Comparison of ENCODE assay signal across 13 mouse cellular contexts in genomic region chr2:166653564-166653963, GRCm38 (mm10).
DNase-seq lines count a peak whose midpoint lies in the region; ATAC-seq and TF ChIP-seq lines count a peak whose summit lies in the region.
"Had no signal": no experiment of that assay in that cellular context is flagged by ENCODE, and none has a peak within 500 bp of the region (broad histone marks: within the 10 kb centered on the region; RNA-seq: fewer than 3 reads in every experiment).

No protein-coding gene starts in this region.

- WGBS in forebrain, embryonic 14.5 days, result 46% methylated on average over 5 of the region's 5 CpGs
- 38% methylated on average over 5 of the region's 5 CpGs for WGBS in midbrain, embryonic 12.5 days

- in situ Hi-C loops in CH12.LX (cut with MboI; ENCODE audit: low pct_ligation_motif_present, low pct_unique_long_range_greater_than_20kb, low sequenced_read_pairs), result no loop called here

- no peak for TF ChIP-seq RAD21 in CH12.LX (IDR thresholded peaks at IDR 0.05; ENCODE audit: low read depth, low read length)

- H3K27ac ChIP-seq in CH12.LX (ENCODE audit: insufficient read depth, low read depth), result no peak overlapping the region
- peak overlapping the region; percentile 91 for H3K27ac ChIP-seq in forebrain, embryonic 14.5 days (ENCODE audit: low read depth, low read length)
- peak overlapping the region; percentile 60 for H3K27ac ChIP-seq in midbrain, embryonic 12.5 days (replicated peaks)
- H3K27ac ChIP-seq: intestine, embryonic 15.5 days; macrophage had no signal

- no peak overlapping the region for H3K4me3 ChIP-seq in CH12.LX (replicated peaks in 1 of 3; ENCODE audit: low read depth in 2 of 3, low read length in 2 of 3, poor library complexity in 1 of 3)
- no peak overlapping the region for H3K4me3 ChIP-seq in forebrain, embryonic 14.5 days (ENCODE audit: low read depth, low read length)
- H3K4me3 ChIP-seq in midbrain, embryonic 12.5 days, result no peak overlapping the region
- H3K4me3 ChIP-seq: erythroblast, embryonic 14.5 days; intestine, embryonic 15.5 days had no signal

- no peaks in the 10 kb centered on the region for H3K79me2 ChIP-seq in CH12.LX (replicated peaks; ENCODE audit: control insufficient read depth, extremely low read depth, insufficient read depth, poor library complexity, severe bottlenecking)

- no peak overlapping the region for H3K4me2 ChIP-seq in CH12.LX (ENCODE audit: insufficient read depth, low read depth, poor library complexity, severe bottlenecking)
- no peak overlapping the region for H3K4me2 ChIP-seq in forebrain, embryonic 14.5 days (ENCODE audit: low read length)
- no peak overlapping the region for H3K4me2 ChIP-seq in midbrain, embryonic 12.5 days (replicated peaks)
- H3K4me2 ChIP-seq: intestine, embryonic 15.5 days had no signal

- no peak for TF ChIP-seq POLR2A in CH12.LX (IDR thresholded peaks at IDR 0.05; ENCODE audit: low read depth, low read length)

- peaks cover 0 to 20% of the 10 kb centered on the region in 2 experiments for H3K36me3 ChIP-seq in CH12.LX (replicated peaks in 1 of 2; ENCODE audit: control insufficient read depth in 1 of 2, insufficient read depth in 1 of 2, low read length in 1 of 2)
- no peaks in the 10 kb centered on the region for H3K36me3 ChIP-seq in forebrain, embryonic 14.5 days (ENCODE audit: control insufficient read depth, insufficient read depth, low read length)
- no peaks in the 10 kb centered on the region for H3K36me3 ChIP-seq in midbrain, embryonic 12.5 days
- H3K36me3 ChIP-seq: intestine, embryonic 15.5 days had no signal

- peak; percentile 62 for ATAC-seq in forebrain, embryonic 14.5 days
- ATAC-seq in midbrain, embryonic 12.5 days (ENCODE audit: low FRiP score, low read depth), result no peak
- ATAC-seq in inflammation-experienced regulatory T-cells, adult 6 months, result no peak
- ATAC-seq: activated CD4-positive, CD25-positive, alpha-beta regulatory T cell, adult 4 months; intestine, embryonic 15.5 days had no signal

- DNase-seq in embryo, embryonic 11 days, result peak; percentile 55
- no peak for DNase-seq in embryo, embryonic 9.5 days (ENCODE audit: extremely low spot score)
- DNase-seq in CH12.LX (ENCODE audit: extremely low read depth), result peak; percentile 79
- DNase-seq in forebrain, embryonic 14.5 days (ENCODE audit: low spot score), result peak; percentile 76
- DNase-seq in adrenal gland, postnatal 4 days (ENCODE audit: low spot score in 2 of 2), result no peak
- no peak for DNase-seq in lung, postnatal 4 days
- DNase-seq: gastrocnemius, postnatal 14 days had no signal

- TF ChIP-seq CTCF in CH12.LX (conservative IDR thresholded peaks at IDR 0.05 in 1 of 2, IDR thresholded peaks at IDR 0.05 in 1 of 2; ENCODE audit: low read depth in 2 of 2, low read length in 2 of 2), result no peak

- H3K4me1 ChIP-seq in CH12.LX (ENCODE audit: control insufficient read depth in 1 of 2, insufficient read depth in 2 of 2), result peaks cover 55 to 96% of the 10 kb centered on the region in 2 experiments
- peaks cover 29% of the 10 kb centered on the region for H3K4me1 ChIP-seq in forebrain, embryonic 14.5 days (ENCODE audit: control insufficient read depth, insufficient read depth, low read length)
- H3K4me1 ChIP-seq in midbrain, embryonic 12.5 days, result peaks cover 54% of the 10 kb centered on the region

- H3K9ac ChIP-seq in CH12.LX (ENCODE audit: insufficient read depth, low read depth), result no peak overlapping the region
- H3K9ac ChIP-seq in forebrain, embryonic 14.5 days (ENCODE audit: low read length), result peak overlapping the region; percentile 29; the same call in 1 of the 2 replicates
- H3K9ac ChIP-seq in midbrain, embryonic 12.5 days (replicated peaks), result no peak overlapping the region
- H3K9ac ChIP-seq: intestine, embryonic 15.5 days had no signal

- H3K27me3 ChIP-seq in CH12.LX (replicated peaks), result no peaks in the 10 kb centered on the region
- H3K27me3 ChIP-seq in forebrain, embryonic 14.5 days (replicated peaks; ENCODE audit: control insufficient read depth, insufficient read depth, low read length), result no peaks in the 10 kb centered on the region
- no peaks in the 10 kb centered on the region for H3K27me3 ChIP-seq in midbrain, embryonic 12.5 days
- H3K27me3 ChIP-seq: intestine, embryonic 15.5 days had no signal

- TF ChIP-seq EP300 in CH12.LX (IDR thresholded peaks at IDR 0.05; ENCODE audit: low read length), result peak; percentile 87

- dilution Hi-C loops in CH12.LX (cut with MboI; ENCODE audit: extremely low pct_ligation_motif_present, extremely low pct_unique_long_range_greater_than_20kb, low sequenced_read_pairs), result no loop called here

- peaks cover 3% of the 10 kb centered on the region for H3K9me3 ChIP-seq in CH12.LX (replicated peaks; ENCODE audit: low read length)
- no peaks in the 10 kb centered on the region for H3K9me3 ChIP-seq in forebrain, embryonic 14.5 days (replicated peaks; ENCODE audit: control insufficient read depth, low read length)
- no peaks in the 10 kb centered on the region for H3K9me3 ChIP-seq in midbrain, embryonic 12.5 days
- H3K9me3 ChIP-seq: intestine, embryonic 15.5 days had no signal

TF ChIP-seq in CH12.LX, 34 proteins besides CTCF, POLR2A, EP300 and RAD21:
- TF ChIP-seq SMC3 (IDR thresholded peaks at IDR 0.05; ENCODE audit: low read depth, low read length), result no peak
- no peak for TF ChIP-seq MXI1 (IDR thresholded peaks at IDR 0.05; ENCODE audit: low read depth, low read length)
- peak; percentile 40; the same call in 1 of the 2 replicates for TF ChIP-seq JUND (conservative IDR thresholded peaks at IDR 0.05; ENCODE audit: low read depth, low read length)
- no peak for TF ChIP-seq USF1 (IDR thresholded peaks at IDR 0.05; ENCODE audit: low read depth, low read length)
- TF ChIP-seq CHD2 (IDR thresholded peaks at IDR 0.05; ENCODE audit: low read length), result no peak
- TF ChIP-seq ELF1 (IDR thresholded peaks at IDR 0.05; ENCODE audit: low read depth, low read length), result no peak
- TF ChIP-seq GABPA (IDR thresholded peaks at IDR 0.05; ENCODE audit: insufficient replicate concordance, low read depth, low read length), result no peak
- TF ChIP-seq MYC (IDR thresholded peaks at IDR 0.05; ENCODE audit: low read depth, low read length), result no peak
- TF ChIP-seq USF2 (conservative IDR thresholded peaks at IDR 0.05; ENCODE audit: low read depth, low read length), result no peak
- no peak for TF ChIP-seq MAX (IDR thresholded peaks at IDR 0.05; ENCODE audit: low read length)
- TF ChIP-seq ZKSCAN1 (IDR thresholded peaks at IDR 0.05; ENCODE audit: borderline replicate concordance, low read depth, low read length), result no peak
- no peak for TF ChIP-seq POLR2AphosphoS2 (IDR thresholded peaks at IDR 0.05; ENCODE audit: low read depth, low read length)
- no peak for TF ChIP-seq NELFE (IDR thresholded peaks at IDR 0.05; ENCODE audit: low read depth, low read length)
- TF ChIP-seq PAX5 (IDR thresholded peaks at IDR 0.05; ENCODE audit: low read length), result no peak
- TF ChIP-seq MEF2A (IDR thresholded peaks at IDR 0.05; ENCODE audit: borderline replicate concordance, low read depth, low read length), result no peak
- peak; percentile 73 for TF ChIP-seq IRF4 (IDR thresholded peaks at IDR 0.05; ENCODE audit: low read depth, low read length)
- peak; percentile 98 for TF ChIP-seq ETS1 (conservative IDR thresholded peaks at IDR 0.05; ENCODE audit: low read depth, low read length)
- TF ChIP-seq BHLHE40 (IDR thresholded peaks at IDR 0.05; ENCODE audit: low read depth, low read length), result peak; percentile 65; the same call in 1 of the 2 replicates
- peak; percentile 69 for TF ChIP-seq MAZ (IDR thresholded peaks at IDR 0.05; ENCODE audit: low read depth, low read length)
- TF ChIP-seq TBP (conservative IDR thresholded peaks at IDR 0.05; ENCODE audit: low read depth, low read length), result no peak
- TF ChIP-seq E2F4 (IDR thresholded peaks at IDR 0.05; ENCODE audit: insufficient replicate concordance, low read depth, low read length), result no peak
- TF ChIP-seq JUN (IDR thresholded peaks at IDR 0.05; ENCODE audit: insufficient read depth, low read depth, low read length), result peak; percentile 68; the same call in 1 of the 2 replicates
- TF ChIP-seq TCF12 (IDR thresholded peaks at IDR 0.05; ENCODE audit: low read depth, low read length), result peak; percentile 91
- no peak for TF ChIP-seq NRF1 (IDR thresholded peaks at IDR 0.05; ENCODE audit: low read depth, low read length)
- TF ChIP-seq KAT2A (IDR thresholded peaks at IDR 0.05; ENCODE audit: insufficient replicate concordance, low read length), result 0 out of 2 replicates have a peak, but pooled peaks have one; percentile 20
- no peak for TF ChIP-seq ZNF384 (IDR thresholded peaks at IDR 0.05; ENCODE audit: low read depth, low read length)
- TF ChIP-seq CHD1 (IDR thresholded peaks at IDR 0.05; ENCODE audit: low read depth, low read length), result no peak
- peak; percentile 54 for TF ChIP-seq RCOR1 (conservative IDR thresholded peaks at IDR 0.05; ENCODE audit: low read depth, low read length)
- no peak for TF ChIP-seq UBTF (IDR thresholded peaks at IDR 0.05; ENCODE audit: low read depth, low read length)
- TF ChIP-seq HCFC1 (IDR thresholded peaks at IDR 0.05; ENCODE audit: low read depth, low read length), result no peak
- TF ChIP-seq ZC3H11A (IDR thresholded peaks at IDR 0.05; ENCODE audit: low read depth, low read length), result no peak
- peak; percentile 56; the same call in 1 of the 2 replicates for TF ChIP-seq SIN3A (IDR thresholded peaks at IDR 0.05; ENCODE audit: low read length)
- TF ChIP-seq ZMIZ1 (IDR thresholded peaks at IDR 0.05; ENCODE audit: low read depth, low read length), result no peak
- peak; percentile 59; the same call in 1 of the 2 replicates for TF ChIP-seq MAFK (IDR thresholded peaks at IDR 0.05; ENCODE audit: insufficient replicate concordance, low read length)
TF ChIP-seq in CH12.LX: peak in this region for 11.

Comparison
In these comparisons a context has a peak if more than half of its experiments do, and no peak if none do; other contexts are left out.
1. DNase-seq: peak in embryo, embryonic 11 days (single experiment), CH12.LX (single experiment) and forebrain, embryonic 14.5 days (single experiment); none in embryo, embryonic 9.5 days (single experiment), adrenal gland, postnatal 4 days (0 of 2) and lung, postnatal 4 days (0 of 2).